Mouse (Mus musculus) CD4-positive, CD25-positive, alpha-beta regulatory T cell, adult 4 months (primary cell): ENCODE data around the gene Iars2. TPM values are rescaled to one million over a fixed set of nuclear protein-coding genes. Genes with fewer than 3 reads are reported as not detected.

ENCODE experiments used
- ATAC-seq: one replicate; pipeline ENCODE4 v1.8.0; 2017
- polyA plus RNA-seq, 2 experiments: library from polyadenylated mRNA; unstranded; fragments of 100-300 nt; shearing (Covaris generic); gene quantifications; one replicate each; pipeline ENCODE4 v1.2.1; 2017

The Iars2 gene
- 10 to 100 TPM in 1 of 2 experiments, 1 to 10 TPM in 1; 5.3 to 11.6 TPM for polyA plus RNA-seq

- ATAC-seq: peak; percentile 74
These were observed at the start of gene Iars2 for GRCm38 (mm10) chr1:185328721-185329610. Gene Iars2, minus strand, starts transcription at chr1:185329396.

- ATAC-seq: no peak
These were observed 48.2 kb upstream of the Iars2 start for GRCm38 (mm10) chr1:185377429-185377828.

- ATAC-seq: no peak
These were observed 47.2 kb upstream of the Iars2 start for GRCm38 (mm10) chr1:185376390-185376789.

- no peak for ATAC-seq
These were observed 40.8 kb upstream of the Iars2 start for GRCm38 (mm10) chr1:185369979-185370378.

GRCm38 (mm10) chr1:185367383-185367782 is 38.2 kb upstream of the Iars2 start:
- ATAC-seq: no peak

GRCm38 (mm10) chr1:185364183-185364540 is 35.0 kb upstream of the Iars2 start:
- ATAC-seq: no peak

GRCm38 (mm10) chr1:185363526-185364182 is 34.5 kb upstream of the Iars2 start:
- peak; percentile 18 for ATAC-seq

GRCm38 (mm10) chr1:185362677-185363520 is 33.7 kb upstream of the Iars2 start, which contains the start of gene Eprs:
Gene Eprs, plus strand, starts transcription at chr1:185363044.
- ATAC-seq: peak; percentile 90

GRCm38 (mm10) chr1:185358211-185358610 is 29.0 kb upstream of the Iars2 start:
- ATAC-seq: no peak

- no peak for ATAC-seq
These were observed 27.1 kb upstream of the Iars2 start for GRCm38 (mm10) chr1:185356246-185356645.

GRCm38 (mm10) chr1:185354731-185355130 is 25.5 kb upstream of the Iars2 start:
- no peak for ATAC-seq

GRCm38 (mm10) chr1:185353351-185353750 is 24.2 kb upstream of the Iars2 start:
- ATAC-seq: no peak

- peak; percentile 95 for ATAC-seq
These were observed 23.0 kb upstream of the Iars2 start for GRCm38 (mm10) chr1:185352151-185352550.

- no peak for ATAC-seq
These were observed 21.4 kb upstream of the Iars2 start for GRCm38 (mm10) chr1:185350611-185351010.

- no peak for ATAC-seq
These were observed 20.5 kb upstream of the Iars2 start for GRCm38 (mm10) chr1:185349741-185350140.

GRCm38 (mm10) chr1:185346188-185346587 is 17.0 kb upstream of the Iars2 start:
- no peak for ATAC-seq

- ATAC-seq: no peak
These were observed 14.2 kb upstream of the Iars2 start for GRCm38 (mm10) chr1:185343422-185343821.

GRCm38 (mm10) chr1:185342441-185342840 is 13.2 kb upstream of the Iars2 start:
- no peak for ATAC-seq

GRCm38 (mm10) chr1:185336535-185336934 is 7.3 kb upstream of the Iars2 start:
- no peak for ATAC-seq

GRCm38 (mm10) chr1:185335231-185335765 is 6.1 kb upstream of the Iars2 start:
- ATAC-seq: no peak

GRCm38 (mm10) chr1:185334136-185334535 is 4.9 kb upstream of the Iars2 start:
- no peak for ATAC-seq

- no peak for ATAC-seq
These were observed 4.5 kb upstream of the Iars2 start for GRCm38 (mm10) chr1:185333651-185334050.
